Mouse (Mus musculus) right cerebral cortex, postnatal 25 days (tissue): ENCODE measurements around the gene Wipf3.

Experiments used
- DNase-seq: peaks from one replicate; pipeline ENCODE4 v3.0.0; 2022

The Wipf3 gene

DNA sequence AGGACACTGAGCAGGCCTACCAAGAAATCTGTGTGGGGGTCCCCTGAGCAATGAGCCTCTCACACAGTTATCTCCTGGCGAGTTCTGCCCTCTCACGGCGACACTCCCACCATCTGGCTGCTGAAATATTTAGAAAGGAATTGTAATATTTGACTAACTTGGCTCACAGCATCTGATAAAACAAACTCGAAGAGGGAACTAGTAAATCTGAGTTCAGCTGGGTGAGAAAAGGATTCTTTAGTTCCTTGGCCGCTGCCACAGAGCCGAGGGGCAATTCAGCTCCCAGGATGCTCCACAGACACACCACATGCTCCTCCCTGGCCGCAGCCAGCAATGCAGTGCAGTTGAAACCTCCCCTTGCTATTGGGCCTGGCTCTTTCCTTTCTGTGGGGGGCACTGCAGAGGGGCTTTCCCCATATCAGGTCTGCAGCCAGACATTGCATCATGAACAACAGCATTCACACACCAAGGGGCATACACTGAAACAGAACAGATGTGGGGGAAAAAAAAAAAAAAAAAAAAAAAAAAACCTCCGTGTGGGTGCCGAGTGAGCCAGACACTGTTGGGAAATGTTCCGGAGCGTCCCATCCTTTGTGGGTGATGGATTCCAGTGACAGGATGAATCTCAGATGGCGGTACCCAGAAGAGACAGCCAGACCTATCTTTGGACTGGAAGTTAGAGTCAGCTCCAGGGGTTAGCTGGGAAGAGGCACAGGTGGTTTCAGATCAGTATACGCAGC lies 3.6 kb downstream of the Wipf3 start:
- DNase-seq, result no peak

- DNase-seq, result no peak
These were observed 4.8 kb downstream of the Wipf3 start for GRCm38 (mm10) chr6:54434171-54434570.

DNA sequence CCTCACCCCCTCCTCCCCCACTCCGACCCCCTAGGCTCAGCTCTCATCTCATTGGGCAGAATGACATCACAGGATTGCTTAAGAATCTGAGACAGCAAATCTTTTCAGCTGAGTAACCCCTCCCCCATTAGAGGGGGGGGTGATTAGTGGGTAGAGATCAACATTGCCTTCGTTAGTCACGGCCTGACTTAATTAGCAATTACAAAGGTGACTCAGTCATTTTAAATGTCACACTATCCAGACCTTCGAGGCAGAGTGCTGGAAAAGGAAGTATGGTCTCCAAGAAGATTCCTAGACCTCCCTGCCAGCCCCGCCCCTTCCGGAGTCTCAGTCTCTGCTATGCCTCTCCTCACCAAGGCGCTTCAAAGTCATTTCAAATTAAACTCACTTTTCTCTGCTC lies 6.3 kb downstream of the Wipf3 start:
- no peak for DNase-seq

- DNase-seq, result no peak
These were observed 6.9 kb downstream of the Wipf3 start for GRCm38 (mm10) chr6:54436286-54436685.

GRCm38 (mm10) chr6:54438510-54438909 lies 9.1 kb downstream of the Wipf3 start:
- DNase-seq, result no peak

- DNase-seq, result no peak
These were observed 11.3 kb downstream of the Wipf3 start for GRCm38 (mm10) chr6:54440658-54441057.

- DNase-seq, result no peak
These were observed 14.3 kb downstream of the Wipf3 start for GRCm38 (mm10) chr6:54443657-54444056.

DNA sequence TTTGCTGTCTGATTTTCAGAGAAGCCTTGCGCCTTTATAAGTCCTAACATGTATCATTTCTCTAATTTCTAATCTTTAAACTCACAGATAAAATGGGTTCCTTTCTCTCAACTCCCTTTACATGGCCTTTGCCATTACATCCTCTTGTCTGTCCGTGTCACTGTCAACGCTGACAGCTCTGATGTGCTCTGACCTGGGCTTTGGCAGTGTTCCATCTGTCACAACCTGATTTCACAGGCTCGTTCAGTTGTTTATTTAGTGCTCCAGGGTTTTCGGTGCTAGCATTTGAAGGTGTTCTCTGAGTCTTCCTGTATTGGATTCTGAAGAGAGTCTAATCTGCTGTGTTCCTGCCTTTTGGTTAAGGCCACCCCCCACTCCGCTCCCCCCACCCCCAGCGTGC lies 14.7 kb downstream of the Wipf3 start:
- no peak for DNase-seq

DNA sequence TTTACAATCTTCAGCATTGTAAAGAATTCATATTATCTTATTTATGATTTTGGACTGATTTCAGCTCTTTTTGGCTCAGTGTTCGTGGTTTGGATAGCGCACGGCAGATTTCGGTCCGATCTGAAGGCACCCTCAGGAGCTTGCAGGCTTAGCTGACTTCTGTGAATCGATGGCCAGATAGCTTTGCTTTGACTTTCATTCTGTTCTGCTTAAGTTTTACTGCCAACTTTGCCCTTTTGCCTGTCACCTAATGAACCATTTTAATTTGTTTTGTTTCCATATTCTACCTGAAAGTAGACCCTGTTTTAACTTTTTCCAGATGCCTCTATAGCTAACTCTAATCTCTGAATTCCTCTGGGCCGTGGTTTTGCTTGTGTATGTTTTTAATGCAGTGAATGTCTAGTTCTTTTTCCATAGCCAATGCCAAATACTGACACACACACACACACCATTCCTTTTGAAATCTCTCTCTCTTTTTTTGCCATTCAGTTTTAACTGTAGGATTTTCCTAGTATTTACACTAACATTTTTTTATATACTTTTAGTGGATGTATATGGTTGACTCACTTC lies 15.9 kb downstream of the Wipf3 start:
- no peak for DNase-seq

DNA sequence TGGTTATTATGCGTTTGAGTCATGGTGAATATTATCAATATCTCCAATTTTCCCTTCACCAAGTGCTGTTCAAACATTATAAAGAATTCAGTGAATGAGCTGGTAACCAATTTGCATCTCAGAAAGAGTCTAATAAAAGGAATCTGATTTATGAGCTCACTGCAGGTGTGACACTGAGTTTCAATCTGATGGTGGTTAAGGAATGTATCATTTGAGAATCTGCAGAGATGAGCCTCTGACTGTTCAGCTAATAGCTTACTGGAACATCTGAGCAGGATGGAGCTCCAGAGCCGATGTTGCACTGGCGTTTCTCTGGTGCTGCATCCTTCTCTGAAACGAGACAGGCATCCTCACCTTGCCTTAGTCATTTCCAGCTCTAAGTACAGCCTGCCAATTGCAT lies 17.9 kb downstream of the Wipf3 start:
- no peak for DNase-seq

- DNase-seq, result no peak
These were observed 30.3 kb downstream of the Wipf3 start for GRCm38 (mm10) chr6:54459661-54460060.

DNA sequence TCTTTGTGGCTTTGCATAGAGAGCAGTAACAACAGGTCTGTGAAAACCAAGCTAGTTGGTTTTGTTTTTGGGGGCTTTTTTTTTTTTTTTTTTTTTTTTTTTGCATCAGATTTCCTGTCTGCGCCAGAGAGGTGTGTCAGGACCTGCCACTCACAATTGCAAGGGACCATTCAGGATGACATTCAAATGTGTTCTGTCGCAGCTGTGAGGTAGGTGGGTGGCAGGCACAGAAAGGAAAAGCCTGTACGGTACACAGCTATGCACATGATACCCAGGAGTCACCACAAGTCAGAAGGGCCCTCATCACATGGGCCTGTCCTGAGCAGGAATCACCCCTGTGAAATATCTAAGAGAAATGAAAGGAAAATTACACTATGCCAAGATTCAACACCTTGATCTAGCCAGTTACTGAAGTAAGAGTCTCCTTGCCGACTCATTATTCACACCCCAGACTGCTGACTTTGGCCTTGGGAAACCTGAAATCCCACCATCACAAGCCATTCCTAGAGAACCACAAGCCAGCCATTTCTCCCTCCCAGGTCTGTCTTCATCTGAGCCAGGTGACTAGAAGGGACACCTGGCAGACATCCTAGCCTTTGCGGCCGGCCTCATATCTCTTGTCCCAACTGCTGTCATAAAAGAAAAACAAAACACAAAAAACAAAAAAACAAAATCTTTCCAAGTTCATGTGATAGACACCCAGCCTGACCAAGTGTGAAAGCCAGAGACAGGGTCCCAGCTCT lies 30.9 kb downstream of the Wipf3 start:
- DNase-seq, result no peak

GRCm38 (mm10) chr6:54460915-54461671 lies 31.7 kb downstream of the Wipf3 start:
- DNase-seq, result peak; percentile 62

- DNase-seq, result no peak
These were observed 33.4 kb downstream of the Wipf3 start for GRCm38 (mm10) chr6:54462766-54463165.

- no peak for DNase-seq
These were observed 34.5 kb downstream of the Wipf3 start for GRCm38 (mm10) chr6:54463701-54464458.

- DNase-seq, result no peak
These were observed 35.5 kb downstream of the Wipf3 start for GRCm38 (mm10) chr6:54464926-54465325.

- DNase-seq, result no peak
These were observed 38.0 kb downstream of the Wipf3 start for GRCm38 (mm10) chr6:54467371-54467770.

DNA sequence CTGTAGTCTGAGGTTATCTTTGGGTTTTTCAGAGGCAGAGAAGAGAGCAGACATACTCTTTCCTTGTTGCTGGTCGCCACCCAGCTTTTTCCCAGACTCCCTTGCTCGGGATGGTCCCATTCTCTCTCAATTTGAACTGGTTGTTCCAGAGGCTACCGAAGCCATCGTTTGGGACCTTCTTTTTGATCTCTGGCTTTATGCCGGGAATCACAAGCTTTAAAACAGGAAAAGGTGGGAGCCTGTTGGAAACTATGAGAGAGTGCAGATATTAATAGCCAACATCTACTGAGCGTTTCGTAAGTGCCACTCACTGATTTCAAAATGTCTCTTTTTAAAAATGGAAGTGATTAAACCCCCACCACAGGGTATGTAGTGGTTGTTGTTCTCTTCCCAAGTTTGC lies 42.5 kb downstream of the Wipf3 start:
- no peak for DNase-seq

GRCm38 (mm10) chr6:54472846-54473715 lies 43.7 kb downstream of the Wipf3 start:
- no peak for DNase-seq

DNA sequence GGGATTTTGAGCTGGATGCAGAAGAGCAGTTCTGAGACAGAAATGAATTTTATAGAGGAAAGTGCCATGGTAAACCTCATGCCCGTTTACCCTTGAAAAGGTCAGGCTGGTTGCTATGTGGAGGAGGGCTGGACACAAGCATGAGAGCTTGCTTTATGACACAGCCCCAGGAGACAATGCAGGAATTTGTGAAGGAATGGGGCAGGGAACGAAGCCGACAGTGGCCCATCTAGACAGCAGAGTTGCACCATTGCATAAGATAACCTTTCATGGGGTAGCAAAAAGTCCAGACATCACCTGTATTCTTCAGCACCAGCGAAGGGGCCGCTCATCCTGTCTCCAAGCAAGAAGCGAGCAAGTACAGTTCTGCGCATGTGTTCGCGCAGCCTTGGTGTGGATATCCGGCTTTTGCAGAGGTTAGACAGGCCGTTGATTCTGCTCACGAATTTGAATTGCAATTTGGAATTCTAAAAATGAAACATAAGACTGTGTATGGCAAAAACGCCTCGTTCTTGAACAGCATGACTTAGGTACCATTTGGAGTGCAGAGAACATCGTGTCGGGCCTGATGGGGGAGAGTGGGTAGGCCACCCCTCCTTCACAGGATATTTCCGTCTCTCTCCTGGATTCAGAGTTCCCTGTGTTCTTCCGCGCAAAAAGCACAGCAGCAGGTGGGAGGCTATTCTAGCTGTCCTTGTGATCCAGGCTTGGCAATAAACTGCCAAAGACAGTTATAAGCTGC lies 46.7 kb downstream of the Wipf3 start:
- DNase-seq, result peak; percentile 62
